Mouse (Mus musculus): ENCODE measurements around the gene Lgals1. TPM values are rescaled to one million over a fixed set of nuclear protein-coding genes. Genes with fewer than 3 reads are reported as not detected.

Lgals1 gene
- total and polyA plus RNA-seq, 3 experiments: 646 to 1,010 (median 974) TPM

DNA sequence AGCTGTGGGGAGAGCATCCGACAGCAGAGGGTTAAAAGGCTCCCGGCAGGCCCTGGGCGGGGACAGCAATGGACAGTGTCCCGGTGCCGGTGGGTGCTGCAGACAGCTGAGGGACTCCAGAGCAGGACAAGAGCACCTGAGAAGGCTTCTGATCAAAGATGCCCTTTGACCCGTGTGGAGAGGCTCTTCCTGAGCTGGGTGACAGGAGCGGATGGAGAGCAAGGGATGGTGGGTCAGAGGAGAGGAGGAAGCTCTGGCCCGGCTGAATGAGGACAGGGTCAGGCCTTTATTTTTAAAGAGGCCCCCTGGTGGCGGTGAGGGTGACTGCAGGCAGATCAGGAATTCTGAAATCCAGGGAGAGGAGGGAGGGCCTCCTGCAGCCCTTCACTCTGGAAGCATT is 16.1 kb downstream of the Lgals1 start (continued):
- TF ChIP-seq MEF2A (IDR thresholded peaks at IDR 0.05; ENCODE audit: extremely low read depth, insufficient replicate concordance, low read depth, low read length, poor library complexity, severe bottlenecking): no peak

- peak; percentile 82 for DNase-seq (ENCODE audit: low read depth, low spot score)
- peak overlapping the region; percentile 84 for H3K27ac ChIP-seq (ENCODE audit: control insufficient read depth, low read depth, low read length)
- peak overlapping the region; percentile 23 to 54 for H3K4me3 ChIP-seq (ENCODE audit: control insufficient read depth in 1 of 2, insufficient read depth in 1 of 2, low read depth in 2 of 2, low read length in 2 of 2)
Measured at GRCm38 (mm10) chr15:78946232-78946631, 19.7 kb downstream of the Lgals1 start.

GRCm38 (mm10) chr15:78947657-78948056 is 21.1 kb downstream of the Lgals1 start, which contains the start of gene Triobp:
Gene Triobp, plus strand, starts transcription at chr15:78947724.
- Histone ChIP-seq H3K9me3 (replicated peaks; ENCODE audit: insufficient read depth, low read length) (no peaks in the 10 kb centered on the region), H3K4me3 (ENCODE audit: control insufficient read depth in 1 of 2, insufficient read depth in 1 of 2, low read depth in 2 of 2, low read length in 2 of 2) (peak within 1 kb of the TSS; percentile 51 to 87), H3K79me2 (ENCODE audit: control insufficient read depth, insufficient read depth, low read length, poor library complexity) (no peaks in the 10 kb centered on the region), H3K27ac (ENCODE audit: control insufficient read depth, low read depth, low read length) (peak within 1 kb of the TSS; percentile 48), H3K36me3 (ENCODE audit: control insufficient read depth in 1 of 2, insufficient read depth in 2 of 2, low read length in 2 of 2) (peaks cover 0 to 10% of the 10 kb centered on the region in 2 experiments; a peak in 2 of 4 replicates), H3K9ac (ENCODE audit: control insufficient read depth, low read depth, low read length, poor library complexity, severe bottlenecking) (peak within 1 kb of the TSS; percentile 60), H3K4me1 (ENCODE audit: control insufficient read depth in 1 of 2, insufficient read depth in 2 of 2, low read length in 2 of 2) (peaks cover 7 to 23% of the 10 kb centered on the region in 2 experiments), H3K27me3 (ENCODE audit: control insufficient read depth in 1 of 2, insufficient read depth in 2 of 2, low read length in 2 of 2) (no peaks in the 10 kb centered on the region)
- peak; percentile 94 for DNase-seq (ENCODE audit: low read depth, low spot score)
- no peak for TF ChIP-seq KAT2A (conservative IDR thresholded peaks at IDR 0.05; ENCODE audit: low read depth, low read length)
- TF ChIP-seq MAFK (IDR thresholded peaks at IDR 0.05; ENCODE audit: borderline replicate concordance, low read depth, low read length): no peak
- no peak for TF ChIP-seq USF1 (IDR thresholded peaks at IDR 0.05; ENCODE audit: low read depth, low read length)
- peak; percentile 52; the same call in 1 of the 2 replicates for TF ChIP-seq BHLHE40 (IDR thresholded peaks at IDR 0.05; ENCODE audit: borderline replicate concordance, low read depth, low read length)
- TF ChIP-seq POLR2AphosphoS5 (IDR thresholded peaks at IDR 0.05; ENCODE audit: borderline replicate concordance, low read depth, low read length): no peak
- TF ChIP-seq MEF2A (IDR thresholded peaks at IDR 0.05; ENCODE audit: extremely low read depth, insufficient replicate concordance, low read depth, low read length, poor library complexity, severe bottlenecking): no peak
- TF ChIP-seq CTCF (IDR thresholded peaks at IDR 0.05 in 2 of 3, conservative IDR thresholded peaks at IDR 0.05 in 1 of 3; ENCODE audit: control insufficient read depth in 1 of 3, insufficient read depth in 1 of 3, low read depth in 2 of 3, low read length in 3 of 3, poor library complexity in 1 of 3, severe bottlenecking in 1 of 3): no peak
- peak; percentile 25; the same call in 1 of the 2 replicates for TF ChIP-seq ZMIZ1 (IDR thresholded peaks at IDR 0.05; ENCODE audit: low read depth, low read length)
- TF ChIP-seq GABPA (IDR thresholded peaks at IDR 0.05; ENCODE audit: low read depth, low read length): no peak
- TF ChIP-seq GATA1 (IDR thresholded peaks at IDR 0.05; ENCODE audit: low read depth, low read length): no peak
- no peak for TF ChIP-seq SMC3 (IDR thresholded peaks at IDR 0.05; ENCODE audit: low read depth, low read length)
- peak; percentile 67 for TF ChIP-seq MAX (IDR thresholded peaks at IDR 0.05; ENCODE audit: low read length)
- TF ChIP-seq NRF1 (IDR thresholded peaks at IDR 0.05; ENCODE audit: insufficient read depth, low read depth, low read length, poor library complexity, severe bottlenecking): peak; percentile 32; the same call in 1 of the 2 replicates
- TF ChIP-seq SIN3A (IDR thresholded peaks at IDR 0.05; ENCODE audit: low read length): peak; percentile 56; the same call in 1 of the 2 replicates
- TF ChIP-seq E2F4 (IDR thresholded peaks at IDR 0.05; ENCODE audit: borderline replicate concordance, low read depth, low read length): no peak
- no peak for TF ChIP-seq ELF1 (IDR thresholded peaks at IDR 0.05; ENCODE audit: low read depth, low read length)
- no peak for TF ChIP-seq RAD21 (IDR thresholded peaks at IDR 0.05; ENCODE audit: low read depth, low read length)

More at GRCm38 (mm10) chr15:78946232-78946631, 19.7 kb downstream of the Lgals1 start:
- Histone ChIP-seq H3K4me1 (ENCODE audit: control insufficient read depth in 1 of 2, insufficient read depth in 2 of 2, low read length in 2 of 2) (peaks cover 7 to 23% of the 10 kb centered on the region in 2 experiments), H3K9ac (ENCODE audit: control insufficient read depth, low read depth, low read length, poor library complexity, severe bottlenecking) (peak overlapping the region; percentile 48), H3K27me3 (ENCODE audit: control insufficient read depth in 1 of 2, insufficient read depth in 2 of 2, low read length in 2 of 2) (no peaks in the 10 kb centered on the region), H3K9me3 (replicated peaks; ENCODE audit: insufficient read depth, low read length) (no peaks in the 10 kb centered on the region), H3K79me2 (ENCODE audit: control insufficient read depth, insufficient read depth, low read length, poor library complexity) (no peaks in the 10 kb centered on the region), H3K36me3 (ENCODE audit: control insufficient read depth in 1 of 2, insufficient read depth in 2 of 2, low read length in 2 of 2) (peaks cover 0 to 10% of the 10 kb centered on the region in 2 experiments; a peak in 2 of 4 replicates)
- TF ChIP-seq BHLHE40 (IDR thresholded peaks at IDR 0.05; ENCODE audit: borderline replicate concordance, low read depth, low read length): no peak
- TF ChIP-seq JUND (IDR thresholded peaks at IDR 0.05; ENCODE audit: low read depth, low read length): no peak
- TF ChIP-seq MAX (IDR thresholded peaks at IDR 0.05; ENCODE audit: low read length): 0 out of 2 replicates have a peak, but pooled peaks have one; percentile 6
- no peak for TF ChIP-seq UBTF (IDR thresholded peaks at IDR 0.05; ENCODE audit: borderline replicate concordance, insufficient read depth, low read depth, low read length)
- no peak for TF ChIP-seq CTCF (IDR thresholded peaks at IDR 0.05 in 2 of 3, conservative IDR thresholded peaks at IDR 0.05 in 1 of 3; ENCODE audit: control insufficient read depth in 1 of 3, insufficient read depth in 1 of 3, low read depth in 2 of 3, low read length in 3 of 3, poor library complexity in 1 of 3, severe bottlenecking in 1 of 3)
- TF ChIP-seq EP300 (IDR thresholded peaks at IDR 0.05; ENCODE audit: low read depth in 1 of 2, low read length in 2 of 2): 0 out of 4 replicates have a peak, but pooled peaks have one; percentile 9 to 10
- TF ChIP-seq MAZ (IDR thresholded peaks at IDR 0.05; ENCODE audit: low read depth, low read length): no peak
- no peak for TF ChIP-seq MYB (IDR thresholded peaks at IDR 0.05; ENCODE audit: low read depth, low read length)
- no peak for TF ChIP-seq USF2 (IDR thresholded peaks at IDR 0.05; ENCODE audit: borderline replicate concordance in 1 of 2, insufficient read depth in 1 of 2, low read depth in 1 of 2, low read length in 2 of 2)
- TF ChIP-seq ZC3H11A (IDR thresholded peaks at IDR 0.05; ENCODE audit: low read depth, low read length): no peak
- TF ChIP-seq NELFE (IDR thresholded peaks at IDR 0.05; ENCODE audit: low read depth, low read length): no peak
- no peak for TF ChIP-seq CHD2 (IDR thresholded peaks at IDR 0.05; ENCODE audit: low read length)
- TF ChIP-seq TBP (IDR thresholded peaks at IDR 0.05; ENCODE audit: low read depth, low read length): peak; percentile 39
- TF ChIP-seq GABPA (IDR thresholded peaks at IDR 0.05; ENCODE audit: low read depth, low read length): no peak
- 0 out of 2 replicates have a peak, but pooled peaks have one; percentile 25 for TF ChIP-seq GATA1 (IDR thresholded peaks at IDR 0.05; ENCODE audit: low read depth, low read length)
- TF ChIP-seq TCF12 (IDR thresholded peaks at IDR 0.05; ENCODE audit: low read depth, low read length): no peak
- peak; percentile 27 to 46; a peak in 1 of 4 replicates for TF ChIP-seq POLR2A (IDR thresholded peaks at IDR 0.05; ENCODE audit: control insufficient read depth in 1 of 2, insufficient read depth in 1 of 2, low read depth in 1 of 2, low read length in 2 of 2, poor library complexity in 1 of 2)
- TF ChIP-seq TAL1 (IDR thresholded peaks at IDR 0.05; ENCODE audit: low read length): no peak
- 0 out of 2 replicates have a peak, but pooled peaks have one; percentile 20 for TF ChIP-seq HCFC1 (IDR thresholded peaks at IDR 0.05; ENCODE audit: low read depth, low read length)
- TF ChIP-seq MXI1 (IDR thresholded peaks at IDR 0.05; ENCODE audit: low read depth, low read length): no peak; the same call in 1 of the 2 replicates
- TF ChIP-seq POLR2AphosphoS5 (IDR thresholded peaks at IDR 0.05; ENCODE audit: borderline replicate concordance, low read depth, low read length): no peak
- TF ChIP-seq USF1 (IDR thresholded peaks at IDR 0.05; ENCODE audit: low read depth, low read length): no peak
- peak; percentile 22; the same call in 1 of the 2 replicates for TF ChIP-seq RCOR1 (IDR thresholded peaks at IDR 0.05; ENCODE audit: low read depth, low read length)
- TF ChIP-seq RAD21 (IDR thresholded peaks at IDR 0.05; ENCODE audit: low read depth, low read length): no peak
- 0 out of 2 replicates have a peak, but pooled peaks have one; percentile 40 for TF ChIP-seq ETS1 (IDR thresholded peaks at IDR 0.05; ENCODE audit: low read depth, low read length)

All from MEL (cell line).